Mouse (Mus musculus) limb, embryonic 14.5 days (tissue): Measurements from ENCODE around the gene C1qtnf12. TPM values are rescaled to one million over a fixed set of nuclear protein-coding genes. Genes with fewer than 3 reads are reported as not detected.

ENCODE experiments used
- ATAC-seq: fragments of 200-750 bp; cut with Nextera tagmentation; 2 replicates; pipeline ENCODE4 v1.8.0; 2017; ENCODE audit warnings: low read depth, moderate number of reproducible peaks, moderate TSS enrichment; ENCODE audit not compliant: low FRiP score
- DNase-seq: peaks from one replicate; pipeline ENCODE4 v3.0.0-alpha.2; 2015; ENCODE audit warnings: low spot score
- H3K27ac ChIP-seq: fragments of 300-500 bp; sonication (generic); replicated peaks from 2 replicates; pipeline ENCODE4 v1.5.1; 2014; ENCODE audit warnings: low read depth, mild to moderate bottlenecking, low read length, moderate library complexity, mixed read lengths
- H3K27me3 ChIP-seq: fragments of 300-500 bp; sonication (generic); 2 replicates; pipeline ENCODE4 v1.6.1; 2014; ENCODE audit warnings: low read length, mixed read lengths; ENCODE audit not compliant: control insufficient read depth, insufficient read depth
- H3K36me3 ChIP-seq: fragments of 300-500 bp; sonication (generic); 2 replicates; pipeline ENCODE4 v1.6.1; 2014; ENCODE audit warnings: mild to moderate bottlenecking, low read length, moderate library complexity, mixed read lengths; ENCODE audit not compliant: control insufficient read depth, insufficient read depth
- H3K4me1 ChIP-seq: fragments of 300-500 bp; sonication (generic); 2 replicates; pipeline ENCODE4 v1.6.1; 2014; ENCODE audit warnings: antibody characterized with exemption, low read length, mixed read lengths; ENCODE audit not compliant: control insufficient read depth, insufficient read depth
- H3K4me2 ChIP-seq: fragments of 300-500 bp; sonication (generic); replicated peaks from 2 replicates; pipeline ENCODE4 v1.6.1; 2014; ENCODE audit warnings: low read depth, mild to moderate bottlenecking, low read length, moderate library complexity; ENCODE audit not compliant: severe bottlenecking
- H3K4me3 ChIP-seq: fragments of 300-500 bp; sonication (generic); replicated peaks from 2 replicates; pipeline ENCODE4 v1.5.1; 2014; ENCODE audit warnings: low read length
- H3K9ac ChIP-seq: fragments of 300-500 bp; sonication (generic); 2 replicates; pipeline ENCODE4 v1.6.1; 2014; ENCODE audit warnings: mild to moderate bottlenecking, low read depth, low read length, moderate library complexity; ENCODE audit not compliant: severe bottlenecking
- H3K9me3 ChIP-seq: fragments of 300-500 bp; sonication (generic); 2 replicates; pipeline ENCODE4 v1.6.1; 2016; ENCODE audit warnings: low read length; ENCODE audit not compliant: control insufficient read depth
- POLR2A ChIP-seq: fragments of 200-500 bp; IDR thresholded peaks from 2 replicates; pipeline ENCODE4 v1.8.0; 2012; ENCODE audit warnings: inconsistent platforms, mild to moderate bottlenecking, moderate library complexity, borderline replicate concordance; ENCODE audit not compliant: insufficient read depth, insufficient read length; ENCODE audit errors: extremely low read depth
- WGBS: fragments of 180-500 bp; shearing (Covaris S2); extraction: QIAGEN DNeasy Blood & Tissue Kit; methylation state at CpG from one replicate; pipeline ENCODE4 v1.1.7; 2014; 5-methylcytosine and 5-hydroxymethylcytosine counted together
- polyA plus RNA-seq, 2 experiments: library from polyadenylated mRNA; depleted of rRNA in 1 of 2; stranded (reverse) in 1 of 2; unstranded in 1 of 2; fragments of >200 nt; fragmentation: Nextera tagmentation in 1 of 2; extraction: Ambion mirVana in 1 of 2; gene quantifications; 2 replicates each; pipeline versions ENCODE4 v1.2.1 to v1.2.3; 2012 to 2014

Gene C1qtnf12
- polyA plus RNA-seq, 2 experiments, result 37.0 to 52.3 TPM

GRCm38 (mm10) chr4:155947094-155947493 is 15.0 kb upstream of the C1qtnf12 start:
- Histone ChIP-seq H3K9ac (no peak overlapping the region), H3K9me3 (no peaks in the 10 kb centered on the region), H3K27me3 (no peaks in the 10 kb centered on the region), H3K4me3 (no peak overlapping the region), H3K4me2 (no peak overlapping the region), H3K36me3 (peaks cover 56% of the 10 kb centered on the region), H3K4me1 (peaks cover 15% of the 10 kb centered on the region), H3K27ac (no peak overlapping the region)
- TF ChIP-seq POLR2A, result no peak
- no peak for ATAC-seq
- no peak for DNase-seq

GRCm38 (mm10) chr4:155955491-155955890 is 6.6 kb upstream of the C1qtnf12 start:
- H3K27me3 ChIP-seq, result no peaks in the 10 kb centered on the region
- H3K27ac ChIP-seq, result no peak overlapping the region
- H3K9ac ChIP-seq, result no peak overlapping the region
- H3K9me3 ChIP-seq, result no peaks in the 10 kb centered on the region
- 94% methylated on average over 6 of the region's 6 CpGs for WGBS
- H3K4me2 ChIP-seq, result no peak overlapping the region
- no peaks in the 10 kb centered on the region for H3K4me1 ChIP-seq
- TF ChIP-seq POLR2A, result no peak
- no peak for DNase-seq
- no peak overlapping the region for H3K4me3 ChIP-seq
- ATAC-seq, result no peak
- peaks cover 82% of the 10 kb centered on the region for H3K36me3 ChIP-seq

GRCm38 (mm10) chr4:155959275-155959674 is 2.8 kb upstream of the C1qtnf12 start:
- H3K27me3 ChIP-seq, result no peaks in the 10 kb centered on the region
- TF ChIP-seq POLR2A, result no peak
- H3K4me1 ChIP-seq, result peaks cover 12% of the 10 kb centered on the region; the same call in 1 of the 2 replicates
- H3K4me2 ChIP-seq, result no peak overlapping the region
- H3K27ac ChIP-seq, result no peak overlapping the region
- no peak overlapping the region for H3K9ac ChIP-seq
- no peaks in the 10 kb centered on the region for H3K9me3 ChIP-seq
- H3K36me3 ChIP-seq, result peaks cover 50% of the 10 kb centered on the region
- DNase-seq (peak; percentile 86), ATAC-seq (peak; percentile 60; the same call in 1 of the 2 replicates)
- 13% methylated on average over 5 of the region's 5 CpGs for WGBS
- no peak overlapping the region for H3K4me3 ChIP-seq

- H3K4me2 ChIP-seq, result peak overlapping the region; percentile 94
- H3K36me3 ChIP-seq, result peaks cover 41% of the 10 kb centered on the region
- H3K27me3 ChIP-seq, result no peaks in the 10 kb centered on the region
- H3K9ac ChIP-seq, result peak overlapping the region; percentile 66
- peaks cover 12% of the 10 kb centered on the region; the same call in 1 of the 2 replicates for H3K4me1 ChIP-seq
- H3K4me3 ChIP-seq, result peak overlapping the region; percentile 59
- ATAC-seq (no peak), DNase-seq (no peak)
- WGBS, result 42% methylated on average over 7 of the region's 7 CpGs
- no peaks in the 10 kb centered on the region for H3K9me3 ChIP-seq
- no peak for TF ChIP-seq POLR2A
- no peak overlapping the region for H3K27ac ChIP-seq
Observed at GRCm38 (mm10) chr4:155963106-155963505, 988 bp downstream of the C1qtnf12 start.

- no peak for TF ChIP-seq POLR2A
- Histone ChIP-seq H3K9ac (no peak overlapping the region), H3K9me3 (no peaks in the 10 kb centered on the region), H3K27me3 (no peaks in the 10 kb centered on the region), H3K27ac (no peak overlapping the region), H3K4me2 (no peak overlapping the region), H3K4me1 (peaks cover 12% of the 10 kb centered on the region; the same call in 1 of the 2 replicates), H3K4me3 (no peak overlapping the region), H3K36me3 (peaks cover 31% of the 10 kb centered on the region)
- DNase-seq, result no peak
- WGBS, result 95% methylated on average over 11 of the region's 11 CpGs
- no peak for ATAC-seq
Observed at GRCm38 (mm10) chr4:155964396-155964795, 2.3 kb downstream of the C1qtnf12 start.
